24 mouse cellular contexts compared by ENCODE assay signal in the genomic region with DNA sequence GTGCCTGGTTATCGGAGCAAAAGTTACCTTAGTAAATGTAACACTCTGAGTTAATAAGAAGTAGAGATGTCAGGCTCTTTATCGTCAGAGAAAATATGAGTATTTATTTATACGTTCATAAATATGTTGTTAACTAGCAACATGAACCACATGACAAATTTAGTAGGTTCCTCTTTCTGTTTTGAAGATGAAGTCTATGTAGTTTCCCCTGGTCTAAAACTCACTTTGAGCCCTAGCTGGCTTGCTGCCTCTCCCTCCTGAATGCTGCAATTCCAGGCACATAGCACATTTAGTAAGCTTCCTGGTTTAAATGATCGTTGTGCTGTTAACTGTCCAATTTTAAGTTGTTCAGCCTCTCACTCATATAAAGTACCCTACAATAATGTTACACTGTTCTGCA. TPM values are rescaled to one million over a fixed set of nuclear protein-coding genes. Genes with fewer than 3 reads are reported as not detected.
DNase-seq lines count a peak whose midpoint lies in the region; ATAC-seq lines count a peak whose summit lies in the region.
"Had no signal": no experiment of that assay in that cellular context is flagged by ENCODE, and none has a peak within 500 bp of the region (broad histone marks: within the 10 kb centered on the region; RNA-seq: fewer than 3 reads in every experiment).

No protein-coding gene starts in this region.

- no peak overlapping the region for H3K4me3 ChIP-seq in brown adipose tissue, adult 24 weeks (ENCODE audit: insufficient read depth, low read depth, low read length)
- H3K4me3 ChIP-seq: embryonic facial prominence, embryonic 12.5 days; embryonic facial prominence, embryonic 15.5 days; heart, embryonic 12.5 days; heart, embryonic 15.5 days; hindbrain, embryonic 10.5 days; hindbrain, embryonic 13.5 days had no signal

- no peaks in the 10 kb centered on the region for H3K4me1 ChIP-seq in brown adipose tissue, adult 24 weeks (ENCODE audit: control insufficient read depth, insufficient read depth, insufficient read length, low read length)
- H3K4me1 ChIP-seq: embryonic facial prominence, embryonic 12.5 days; embryonic facial prominence, embryonic 15.5 days; heart, embryonic 12.5 days; heart, embryonic 15.5 days; hindbrain, embryonic 10.5 days; hindbrain, embryonic 13.5 days had no signal

- 0 out of 2 replicates have a peak overlapping the region, but pooled peaks have one; percentile 42 for H3K27ac ChIP-seq in brown adipose tissue, adult 24 weeks (replicated peaks; ENCODE audit: low read depth, low read length)
- H3K27ac ChIP-seq: embryonic facial prominence, embryonic 12.5 days; embryonic facial prominence, embryonic 15.5 days; heart, embryonic 15.5 days; hindbrain, embryonic 10.5 days; hindbrain, embryonic 13.5 days had no signal

- 0 out of 2 replicates have a peak, but pooled peaks have one; percentile 30 for ATAC-seq in megakaryocyte, adult 5-6 weeks (ENCODE audit: poor library complexity, severe bottlenecking)
- ATAC-seq: CD4-positive, CD25-positive, alpha-beta regulatory T cell, adult 4 months; forebrain, embryonic 14.5 days; hindbrain, embryonic 16.5 days; intestine, embryonic 16.5 days had no signal

- peak; percentile 61 for DNase-seq in A20 (ENCODE audit: low read depth, low spot score)
- DNase-seq in layer of hippocampus, adult 11-12 months (ENCODE audit: low spot score), result no peak
- no peak for DNase-seq in right cerebral cortex, postnatal 25 days
- no peak for DNase-seq in urinary bladder, postnatal 14 days (ENCODE audit: low spot score)
- DNase-seq: adrenal gland, adult 2 months; adrenal gland, postnatal 14 days; cerebellum, adult 18-20 months; cerebellum, adult 9-11 months; cerebellum, postnatal 25 days; gastrocnemius, postnatal 25 days; heart, postnatal 10 days; heart, postnatal 36 days had no signal

RNA-seq across cellular contexts. Expression of a gene that starts 13.6 kb away (rescaled TPM):
- polyA plus RNA-seq in brown adipose tissue, adult 24 weeks (2012; ENCODE audit: insufficient read depth, insufficient read length, missing spikeins), result 13.5 and 24.4 TPM in 2 replicates
- 71.3 and 81.9 TPM in 2 replicates for total RNA-seq in megakaryocyte, adult 5-6 weeks (2015)
- total RNA-seq in megakaryocyte, adult 5-6 weeks (2017), result 68.3 and 79.2 TPM in 2 replicates

RNA-seq across cellular contexts. Expression of a gene that starts 19.6 kb away (rescaled TPM):
- 9.6 and 11.7 TPM in 2 replicates for polyA plus RNA-seq in brown adipose tissue, adult 24 weeks (2012; ENCODE audit: insufficient read depth, insufficient read length, missing spikeins)
- 95.7 and 105 TPM in 2 replicates for total RNA-seq in megakaryocyte, adult 5-6 weeks (2015)
- 44.6 and 61.5 TPM in 2 replicates for total RNA-seq in megakaryocyte, adult 5-6 weeks (2017)
